Mouse (Mus musculus): ENCODE measurements at regions not wholly inside any gene's neighbourhood (a gene's known extent, or its start where the extent isn't known, plus 50 kb on each side); places are given as distances from the start of the nearest gene placed in this dataset.

DNA sequence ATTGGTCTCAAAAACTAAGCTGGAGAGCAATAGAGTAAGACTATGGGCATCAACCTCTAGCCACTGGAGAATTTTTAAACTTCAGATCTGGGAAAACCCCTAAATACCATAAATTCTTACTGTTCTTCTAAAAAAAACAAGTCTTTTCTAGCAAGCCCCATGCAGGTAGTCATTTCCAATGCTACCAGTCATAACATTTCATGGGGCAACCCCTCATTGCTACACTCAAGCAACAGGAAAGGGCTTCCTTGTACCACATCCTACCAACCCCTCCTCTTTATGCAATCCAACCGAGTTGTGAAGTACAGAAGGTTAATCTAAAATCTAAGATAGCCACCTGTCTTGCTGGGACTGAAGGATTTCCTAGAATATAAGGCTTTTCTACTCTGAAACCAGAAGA, 263.5 kb upstream of the 2610301B20Rik start:
- no peak overlapping the region for H3K27ac ChIP-seq (replicated peaks in 1 of 2; ENCODE audit: control insufficient read depth in 1 of 2, insufficient read depth in 1 of 2, low read depth in 2 of 2, low read length in 2 of 2)
- H3K36me3 ChIP-seq (ENCODE audit: control insufficient read depth, insufficient read depth, low read length), result no peaks in the 10 kb centered on the region
- ATAC-seq (ENCODE audit: insufficient number of reproducible peaks, insufficient read depth, low FRiP score, low read depth), result no peak
- H3K27me3 ChIP-seq (ENCODE audit: control insufficient read depth, insufficient read depth, low read length), result no peaks in the 10 kb centered on the region
- 39% methylated on average over 1 of the region's 1 CpGs for WGBS
- H3K9ac ChIP-seq (ENCODE audit: low read length), result no peak overlapping the region
- H3K4me2 ChIP-seq (ENCODE audit: low read length), result no peak overlapping the region
- no peaks in the 10 kb centered on the region for H3K9me3 ChIP-seq (ENCODE audit: control insufficient read depth, low read length)
- no peaks in the 10 kb centered on the region for H3K4me1 ChIP-seq (ENCODE audit: control insufficient read depth in 2 of 2, insufficient read depth in 2 of 2, low read length in 2 of 2)
- H3K4me3 ChIP-seq (ENCODE audit: control insufficient read depth in 1 of 2, insufficient read depth in 1 of 2, low read depth in 1 of 2, low read length in 2 of 2), result no peak overlapping the region
